Mouse (Mus musculus): ENCODE data around the gene Ciapin1. TPM values are rescaled to one million over a fixed set of nuclear protein-coding genes. Genes with fewer than 3 reads are reported as not detected.
"Not testable (repeated sequence)": the region's sequence is repeated elsewhere in the genome, so short reads cannot be mapped to it uniquely, and the experiment has no call there.

Ciapin1 gene
- polyA plus RNA-seq, 1 experiment = 32.0 TPM

- H3K27ac ChIP-seq (ENCODE audit: insufficient read depth, low read depth, low read length) = no peak overlapping the region
- no peak overlapping the region for H3K4me3 ChIP-seq (ENCODE audit: low read depth, low read length)
- TF ChIP-seq POLR2A (IDR thresholded peaks at IDR 0.05; ENCODE audit: low read depth, low read length) (no peak), CTCF (IDR thresholded peaks at IDR 0.05; ENCODE audit: extremely low read depth, insufficient read length, insufficient replicate concordance, low read depth, low read length) (no peak)
- H3K4me1 ChIP-seq (ENCODE audit: control insufficient read depth, insufficient read depth, insufficient read length, low read length) = no peaks in the 10 kb centered on the region
- 18% methylated on average over 5 of the region's 5 CpGs for WGBS
- peaks cover 37% of the 10 kb centered on the region for H3K36me3 ChIP-seq (ENCODE audit: control insufficient read depth, insufficient read depth, low read length)
- no peaks in the 10 kb centered on the region for H3K27me3 ChIP-seq (ENCODE audit: control insufficient read depth, insufficient read depth, low read length)
Measured at GRCm38 (mm10) chr8:94857011-94857345, 18.8 kb upstream of the Ciapin1 start.

GRCm38 (mm10) chr8:94854761-94855160 lies 16.6 kb upstream of the Ciapin1 start:
- not testable (repeated sequence) for H3K27me3 ChIP-seq (ENCODE audit: control insufficient read depth, insufficient read depth, low read length); H3K4me1 ChIP-seq (ENCODE audit: control insufficient read depth, insufficient read depth, insufficient read length, low read length); H3K4me3 ChIP-seq (ENCODE audit: low read depth, low read length); H3K27ac ChIP-seq (ENCODE audit: insufficient read depth, low read depth, low read length)
- H3K36me3 ChIP-seq (ENCODE audit: control insufficient read depth, insufficient read depth, low read length) = peaks cover 48% of the 10 kb centered on the region
- 87% methylated on average over 11 of the region's 11 CpGs for WGBS

- TF ChIP-seq POLR2A (IDR thresholded peaks at IDR 0.05; ENCODE audit: low read depth, low read length) = no peak
- TF ChIP-seq CTCF (IDR thresholded peaks at IDR 0.05; ENCODE audit: extremely low read depth, insufficient read length, insufficient replicate concordance, low read depth, low read length) = no peak
- 94% methylated on average over 5 of the region's 5 CpGs for WGBS
- Histone ChIP-seq H3K27ac (ENCODE audit: insufficient read depth, low read depth, low read length) (no peak overlapping the region), H3K27me3 (ENCODE audit: control insufficient read depth, insufficient read depth, low read length) (no peaks in the 10 kb centered on the region), H3K4me3 (ENCODE audit: low read depth, low read length) (no peak overlapping the region), H3K4me1 (ENCODE audit: control insufficient read depth, insufficient read depth, insufficient read length, low read length) (no peaks in the 10 kb centered on the region), H3K36me3 (ENCODE audit: control insufficient read depth, insufficient read depth, low read length) (peaks cover 85% of the 10 kb centered on the region)
Measured at GRCm38 (mm10) chr8:94850049-94850448, 11.9 kb upstream of the Ciapin1 start.

- H3K27me3 ChIP-seq (ENCODE audit: control insufficient read depth, insufficient read depth, low read length) = no peaks in the 10 kb centered on the region
- no peak overlapping the region for H3K27ac ChIP-seq (ENCODE audit: insufficient read depth, low read depth, low read length)
- 45% methylated on average over 2 of the region's 2 CpGs for WGBS
- peaks cover 34% of the 10 kb centered on the region for H3K36me3 ChIP-seq (ENCODE audit: control insufficient read depth, insufficient read depth, low read length)
- TF ChIP-seq POLR2A (IDR thresholded peaks at IDR 0.05; ENCODE audit: low read depth, low read length) = no peak
- no peak for TF ChIP-seq CTCF (IDR thresholded peaks at IDR 0.05; ENCODE audit: extremely low read depth, insufficient read length, insufficient replicate concordance, low read depth, low read length)
- no peak overlapping the region for H3K4me3 ChIP-seq (ENCODE audit: low read depth, low read length)
- peaks cover 5% of the 10 kb centered on the region; the same call in 1 of the 2 replicates for H3K4me1 ChIP-seq (ENCODE audit: control insufficient read depth, insufficient read depth, insufficient read length, low read length)
Measured at GRCm38 (mm10) chr8:94841183-94841582, 3.0 kb upstream of the Ciapin1 start.

- TF ChIP-seq CTCF (IDR thresholded peaks at IDR 0.05; ENCODE audit: extremely low read depth, insufficient read length, insufficient replicate concordance, low read depth, low read length) (no peak), POLR2A (IDR thresholded peaks at IDR 0.05; ENCODE audit: low read depth, low read length) (peak; percentile 7; the same call in 1 of the 2 replicates)
- H3K4me1 ChIP-seq (ENCODE audit: control insufficient read depth, insufficient read depth, insufficient read length, low read length) = peaks cover 5% of the 10 kb centered on the region
- H3K4me3 ChIP-seq (ENCODE audit: low read depth, low read length) = peak overlapping the region; percentile 87
- H3K27me3 ChIP-seq (ENCODE audit: control insufficient read depth, insufficient read depth, low read length) = no peaks in the 10 kb centered on the region
- WGBS = under 1% methylated on average over 24 of the region's 24 CpGs
- peaks cover 9% of the 10 kb centered on the region for H3K36me3 ChIP-seq (ENCODE audit: control insufficient read depth, insufficient read depth, low read length)
- H3K27ac ChIP-seq (ENCODE audit: insufficient read depth, low read depth, low read length) = peak overlapping the region; percentile 95
Measured at GRCm38 (mm10) chr8:94838600-94838999, 442 bp upstream of the Ciapin1 start.

- Histone ChIP-seq H3K27me3 (ENCODE audit: control insufficient read depth, insufficient read depth, low read length) (no peaks in the 10 kb centered on the region), H3K4me3 (ENCODE audit: low read depth, low read length) (peak overlapping the region; percentile 51)
Measured at GRCm38 (mm10) chr8:94836456-94837240, 1.5 kb downstream of the Ciapin1 start.

GRCm38 (mm10) chr8:94835751-94836150 lies 2.4 kb downstream of the Ciapin1 start:
- H3K36me3 ChIP-seq (ENCODE audit: control insufficient read depth, insufficient read depth, low read length) = peaks cover 11% of the 10 kb centered on the region
- not testable (repeated sequence) for H3K4me1 ChIP-seq (ENCODE audit: control insufficient read depth, insufficient read depth, insufficient read length, low read length); H3K27ac ChIP-seq (ENCODE audit: insufficient read depth, low read depth, low read length); H3K4me3 ChIP-seq (ENCODE audit: low read depth, low read length); H3K27me3 ChIP-seq (ENCODE audit: control insufficient read depth, insufficient read depth, low read length)
- 91% methylated on average over 13 of the region's 13 CpGs for WGBS

More at GRCm38 (mm10) chr8:94836456-94837240, 1.5 kb downstream of the Ciapin1 start:
- Histone ChIP-seq H3K36me3 (ENCODE audit: control insufficient read depth, insufficient read depth, low read length) (peaks cover 5% of the 10 kb centered on the region), H3K4me1 (ENCODE audit: control insufficient read depth, insufficient read depth, insufficient read length, low read length) (peaks cover 5% of the 10 kb centered on the region), H3K27ac (ENCODE audit: insufficient read depth, low read depth, low read length) (peak overlapping the region; percentile 76; the same call in 1 of the 2 replicates)
- TF ChIP-seq POLR2A (IDR thresholded peaks at IDR 0.05; ENCODE audit: low read depth, low read length) (no peak), CTCF (IDR thresholded peaks at IDR 0.05; ENCODE audit: extremely low read depth, insufficient read length, insufficient replicate concordance, low read depth, low read length) (no peak)
- 43% methylated on average over 11 of the region's 11 CpGs for WGBS

- WGBS = 31% methylated on average over 7 of the region's 7 CpGs
- not testable (repeated sequence) for H3K27ac ChIP-seq (ENCODE audit: insufficient read depth, low read depth, low read length); H3K27me3 ChIP-seq (ENCODE audit: control insufficient read depth, insufficient read depth, low read length); H3K4me3 ChIP-seq (ENCODE audit: low read depth, low read length); H3K4me1 ChIP-seq (ENCODE audit: control insufficient read depth, insufficient read depth, insufficient read length, low read length)
- peaks cover 21% of the 10 kb centered on the region for H3K36me3 ChIP-seq (ENCODE audit: control insufficient read depth, insufficient read depth, low read length)
Measured at GRCm38 (mm10) chr8:94833901-94834405, 4.2 kb downstream of the Ciapin1 start.
